Mouse (Mus musculus) kidney, postnatal 0 days (tissue): ENCODE data around the gene Uqcrfs1. TPM values are rescaled to one million over a fixed set of nuclear protein-coding genes. Genes with fewer than 3 reads are reported as not detected.

Experiments
- ATAC-seq: fragments of 200-750 bp; cut with Nextera tagmentation; replicated peaks from 2 replicates; pipeline ENCODE4 v1.8.0; 2017; ENCODE audit warnings: low read depth, moderate number of reproducible peaks, moderate TSS enrichment, moderate library complexity; ENCODE audit not compliant: low FRiP score
- DNase-seq: peaks from one replicate; pipeline ENCODE4 v3.0.0-alpha.2; 2016; ENCODE audit warnings: low spot score
- H3K27ac ChIP-seq: fragments of 300-500 bp; sonication (generic); 2 replicates; pipeline ENCODE4 v1.5.1; 2014; ENCODE audit warnings: mild to moderate bottlenecking
- H3K27me3 ChIP-seq: fragments of 300-500 bp; sonication (generic); 2 replicates; pipeline ENCODE4 v1.6.1; 2014; ENCODE audit warnings: low read length, mixed read lengths; ENCODE audit not compliant: insufficient read depth
- H3K36me3 ChIP-seq: fragments of 300-500 bp; sonication (generic); 2 replicates; pipeline ENCODE4 v1.6.1; 2014; ENCODE audit warnings: low read length, mixed read lengths; ENCODE audit not compliant: insufficient read depth
- H3K4me1 ChIP-seq: fragments of 300-500 bp; sonication (generic); replicated peaks from 2 replicates; pipeline ENCODE4 v1.6.1; 2014; ENCODE audit warnings: antibody characterized with exemption, low read length, mixed read lengths; ENCODE audit not compliant: insufficient read depth
- H3K4me2 ChIP-seq: fragments of 300-500 bp; sonication (generic); 2 replicates; pipeline ENCODE4 v1.6.1; 2014; ENCODE audit warnings: mild to moderate bottlenecking, low read length, moderate library complexity, mixed read lengths
- H3K4me3 ChIP-seq: fragments of 300-500 bp; sonication (generic); replicated peaks from 2 replicates; pipeline ENCODE4 v1.5.1; 2014; ENCODE audit warnings: low read depth, low read length
- H3K9ac ChIP-seq: fragments of 300-500 bp; sonication (generic); 2 replicates; pipeline ENCODE4 v1.6.1; 2014; ENCODE audit warnings: low read depth, low read length
- H3K9me3 ChIP-seq: fragments of 300-500 bp; sonication (generic); replicated peaks from 2 replicates; pipeline ENCODE4 v1.6.1; 2016; ENCODE audit warnings: low read length, inconsistent platforms, mixed read lengths
- CTCF ChIP-seq: IDR thresholded peaks from 2 replicates; pipeline ENCODE4 v1.5.1; 2016; ENCODE audit warnings: antibody characterized with exemption, low read depth, mild to moderate bottlenecking, moderate library complexity
- WGBS: fragments of 180-500 bp; shearing (Covaris S2); extraction: QIAGEN DNeasy Blood & Tissue Kit; methylation state at CpG from one replicate; pipeline ENCODE4 v1.1.7; 2014; 5-methylcytosine and 5-hydroxymethylcytosine counted together
- polyA plus RNA-seq: library from polyadenylated mRNA; unstranded; fragments of >200 nt; fragmentation: Nextera tagmentation; extraction: Ambion mirVana; gene quantifications from 2 replicates; pipeline ENCODE4 v1.2.1, GENCODE M21; 2015

Uqcrfs1 gene
- polyA plus RNA-seq, 1 experiment from 2014 or later = 588 TPM

GRCm38 (mm10) chr13:30570182-30570581, 25.0 kb upstream of the Uqcrfs1 start:
- H3K4me3 ChIP-seq = no peak overlapping the region
- 88% methylated on average over 1 of the region's 1 CpGs for WGBS

GRCm38 (mm10) chr13:30567571-30567970, 22.4 kb upstream of the Uqcrfs1 start:
- Histone ChIP-seq H3K4me2 (no peak overlapping the region), H3K9ac (no peak overlapping the region), H3K27ac (no peak overlapping the region), H3K4me1 (no peaks in the 10 kb centered on the region), H3K27me3 (no peaks in the 10 kb centered on the region), H3K9me3 (no peaks in the 10 kb centered on the region), H3K36me3 (no peaks in the 10 kb centered on the region), H3K4me3 (no peak overlapping the region)
- DNase-seq = no peak
- no peak for TF ChIP-seq CTCF
- WGBS = 77% methylated on average over 6 of the region's 7 CpGs
- ATAC-seq = no peak

More at GRCm38 (mm10) chr13:30570182-30570581, 25.0 kb upstream of the Uqcrfs1 start:
- no peak for ATAC-seq
- no peak overlapping the region for H3K27ac ChIP-seq
- H3K36me3 ChIP-seq = no peaks in the 10 kb centered on the region
- no peak for TF ChIP-seq CTCF
- no peak for DNase-seq
- H3K4me1 ChIP-seq = no peaks in the 10 kb centered on the region
- no peak overlapping the region for H3K4me2 ChIP-seq
- no peaks in the 10 kb centered on the region for H3K9me3 ChIP-seq
- H3K27me3 ChIP-seq = no peaks in the 10 kb centered on the region
- H3K9ac ChIP-seq = no peak overlapping the region

- Histone ChIP-seq H3K9ac (no peak overlapping the region), H3K27me3 (no peaks in the 10 kb centered on the region), H3K9me3 (no peaks in the 10 kb centered on the region), H3K4me2 (no peak overlapping the region), H3K4me1 (no peaks in the 10 kb centered on the region), H3K36me3 (no peaks in the 10 kb centered on the region), H3K4me3 (no peak overlapping the region), H3K27ac (no peak overlapping the region)
- ATAC-seq (no peak), DNase-seq (peak; percentile 64)
- peak; percentile 79 for TF ChIP-seq CTCF
- 60% methylated on average over 8 of the region's 8 CpGs for WGBS
Observed at GRCm38 (mm10) chr13:30566767-30567166, 21.6 kb upstream of the Uqcrfs1 start.

- WGBS = 85% methylated on average over 1 of the region's 1 CpGs
Observed at GRCm38 (mm10) chr13:30560603-30561002, 15.4 kb upstream of the Uqcrfs1 start.

GRCm38 (mm10) chr13:30560052-30560451, 14.9 kb upstream of the Uqcrfs1 start:
- Histone ChIP-seq H3K27me3 (no peaks in the 10 kb centered on the region), H3K9ac (no peak overlapping the region), H3K36me3 (no peaks in the 10 kb centered on the region), H3K27ac (no peak overlapping the region), H3K4me2 (no peak overlapping the region), H3K4me3 (no peak overlapping the region), H3K9me3 (no peaks in the 10 kb centered on the region), H3K4me1 (no peaks in the 10 kb centered on the region)
- WGBS = 77% methylated on average over 5 of the region's 5 CpGs
- DNase-seq (no peak), ATAC-seq (no peak)
- no peak for TF ChIP-seq CTCF

More at GRCm38 (mm10) chr13:30560603-30561002, 15.4 kb upstream of the Uqcrfs1 start:
- TF ChIP-seq CTCF = no peak
- Histone ChIP-seq H3K4me3 (no peak overlapping the region), H3K36me3 (no peaks in the 10 kb centered on the region), H3K27ac (no peak overlapping the region), H3K4me2 (no peak overlapping the region), H3K9me3 (no peaks in the 10 kb centered on the region), H3K9ac (no peak overlapping the region), H3K4me1 (no peaks in the 10 kb centered on the region), H3K27me3 (no peaks in the 10 kb centered on the region)
- DNase-seq (no peak), ATAC-seq (no peak)

- Histone ChIP-seq H3K9ac (no peak overlapping the region), H3K9me3 (no peaks in the 10 kb centered on the region), H3K4me3 (no peak overlapping the region), H3K4me2 (no peak overlapping the region), H3K36me3 (no peaks in the 10 kb centered on the region), H3K27ac (no peak overlapping the region), H3K27me3 (no peaks in the 10 kb centered on the region), H3K4me1 (no peaks in the 10 kb centered on the region)
- DNase-seq (no peak), ATAC-seq (no peak)
- WGBS = 75% methylated on average over 2 of the region's 2 CpGs
- no peak for TF ChIP-seq CTCF
Observed at GRCm38 (mm10) chr13:30557751-30558150, 12.6 kb upstream of the Uqcrfs1 start.

- Histone ChIP-seq H3K9ac (no peak overlapping the region), H3K27ac (no peak overlapping the region), H3K4me2 (no peak overlapping the region), H3K4me1 (no peaks in the 10 kb centered on the region), H3K36me3 (no peaks in the 10 kb centered on the region), H3K4me3 (no peak overlapping the region), H3K27me3 (no peaks in the 10 kb centered on the region), H3K9me3 (no peaks in the 10 kb centered on the region)
- peak; percentile 4 for DNase-seq
- no peak for ATAC-seq
- peak; percentile 60 for TF ChIP-seq CTCF
- 30% methylated on average over 5 of the region's 5 CpGs for WGBS
Observed at GRCm38 (mm10) chr13:30553051-30553587, 8.0 kb upstream of the Uqcrfs1 start.
